Mouse (Mus musculus): ENCODE results near the gene Nfia.

Gene Nfia

GRCm38 (mm10) chr4:98003323-98004107, 231.0 kb downstream of the Nfia start:
- DNase-seq (ENCODE audit: low spot score in 2 of 2): no peak

- peak in 1 of 2 experiments; percentile 37 for DNase-seq (ENCODE audit: low spot score in 2 of 2)
Measured at GRCm38 (mm10) chr4:98004108-98004625, 231.6 kb downstream of the Nfia start.

- no peak for DNase-seq (ENCODE audit: low spot score in 2 of 2)
Measured at GRCm38 (mm10) chr4:98004986-98005385, 232.5 kb downstream of the Nfia start.

GRCm38 (mm10) chr4:98008814-98009368, 236.4 kb downstream of the Nfia start:
- DNase-seq (ENCODE audit: low spot score in 2 of 2): no peak

GRCm38 (mm10) chr4:98009966-98010365, 237.4 kb downstream of the Nfia start:
- DNase-seq (ENCODE audit: low spot score in 2 of 2): no peak

GRCm38 (mm10) chr4:98019811-98020210, 247.3 kb downstream of the Nfia start:
- no peak for DNase-seq (ENCODE audit: low spot score in 2 of 2)

GRCm38 (mm10) chr4:98020836-98021235, 248.3 kb downstream of the Nfia start:
- no peak for DNase-seq (ENCODE audit: low spot score in 2 of 2)

DNA sequence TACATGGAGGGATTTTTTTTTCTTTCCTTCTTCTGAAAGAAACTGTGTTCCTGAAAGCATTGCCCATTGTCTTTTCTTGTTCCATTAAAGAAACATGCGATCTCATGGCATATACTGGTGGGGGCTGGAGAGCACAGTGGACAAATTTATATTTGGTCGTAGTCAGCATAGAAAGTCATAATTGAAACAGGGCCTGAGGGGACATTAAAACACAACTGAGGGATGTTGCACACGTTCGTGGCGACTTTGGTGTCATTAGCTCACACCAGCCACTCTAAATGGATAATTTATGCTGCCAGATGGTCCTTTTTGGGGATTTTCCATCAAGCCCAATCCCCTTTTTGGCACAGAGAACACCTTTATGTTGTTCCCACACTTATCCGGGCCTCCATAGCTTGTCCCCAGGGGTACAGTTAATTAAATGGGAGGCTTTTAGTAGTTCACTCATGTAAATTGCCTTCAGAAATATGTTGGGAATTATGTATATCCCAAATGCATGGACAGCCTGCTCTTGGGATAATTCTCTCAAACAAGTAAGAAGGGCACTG, 250.8 kb downstream of the Nfia start:
- DNase-seq (ENCODE audit: low spot score in 2 of 2): no peak

GRCm38 (mm10) chr4:98027412-98027811, 254.9 kb downstream of the Nfia start:
- no peak for DNase-seq (ENCODE audit: low spot score in 2 of 2)

- no peak for DNase-seq (ENCODE audit: low spot score in 2 of 2)
Measured at GRCm38 (mm10) chr4:98031871-98032270, 259.3 kb downstream of the Nfia start.

- no peak for DNase-seq (ENCODE audit: low spot score in 2 of 2)
Measured at GRCm38 (mm10) chr4:98032332-98032731, 259.8 kb downstream of the Nfia start.

DNA sequence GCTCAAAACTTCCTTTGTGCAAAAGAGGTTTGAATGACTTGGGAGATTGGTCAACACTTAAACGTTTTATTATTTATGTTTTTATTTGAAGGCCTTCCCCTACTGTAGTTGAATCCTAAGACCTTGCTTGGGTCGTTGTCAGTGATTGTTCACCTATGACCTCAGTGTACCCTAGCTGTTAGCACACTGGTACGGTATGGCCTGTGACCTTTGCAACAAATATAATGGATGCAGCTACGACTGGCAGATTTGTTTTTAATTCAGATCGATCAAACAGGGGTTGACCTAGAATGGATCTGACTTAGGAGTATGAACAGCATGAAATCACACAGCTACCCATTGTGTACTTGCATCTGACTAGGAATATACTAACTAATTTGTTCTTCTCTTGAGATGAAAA, 266.6 kb downstream of the Nfia start:
- no peak for DNase-seq (ENCODE audit: low spot score in 2 of 2)

GRCm38 (mm10) chr4:98040179-98040578, 267.6 kb downstream of the Nfia start:
- no peak for DNase-seq (ENCODE audit: low spot score in 2 of 2)

DNA sequence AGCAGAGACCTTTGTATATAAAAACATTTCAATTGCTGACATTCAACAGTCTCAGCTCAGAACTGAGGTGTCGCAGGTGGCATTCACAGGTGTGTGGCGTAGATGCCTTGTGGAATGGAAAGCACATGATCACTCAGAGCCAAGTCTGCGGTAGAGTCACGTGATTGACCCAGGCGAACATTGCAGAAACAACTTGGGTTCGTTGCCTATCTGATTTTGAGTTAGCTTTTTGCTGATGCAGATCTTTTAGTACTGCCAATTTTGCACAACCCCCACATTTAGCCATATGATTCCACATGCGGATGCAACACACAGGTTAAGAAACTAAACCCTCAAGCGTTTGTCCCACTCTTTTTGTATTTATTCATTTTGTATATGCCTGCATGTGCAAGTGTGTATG, 272.1 kb downstream of the Nfia start:
- no peak for DNase-seq (ENCODE audit: low spot score in 2 of 2)

DNA sequence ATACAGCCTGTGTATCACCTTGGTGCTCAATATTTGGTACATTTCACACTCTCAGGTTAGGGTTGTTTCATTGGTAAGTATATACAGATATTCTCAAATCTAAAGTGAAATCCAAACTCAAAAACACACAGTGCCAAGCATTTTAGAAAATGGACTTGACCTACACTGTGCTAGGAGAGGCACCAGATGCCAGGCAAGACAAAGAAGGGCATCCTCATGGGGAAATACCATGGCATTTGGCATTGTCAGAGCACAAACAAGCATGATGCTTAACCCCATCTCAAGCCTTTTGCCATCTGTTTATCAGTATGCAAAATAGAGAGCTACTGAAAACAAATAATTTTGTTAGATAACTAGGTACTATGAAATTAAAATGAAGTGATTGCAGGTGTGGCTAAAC, 274.8 kb downstream of the Nfia start:
- DNase-seq (ENCODE audit: low spot score in 2 of 2): no peak

DNA sequence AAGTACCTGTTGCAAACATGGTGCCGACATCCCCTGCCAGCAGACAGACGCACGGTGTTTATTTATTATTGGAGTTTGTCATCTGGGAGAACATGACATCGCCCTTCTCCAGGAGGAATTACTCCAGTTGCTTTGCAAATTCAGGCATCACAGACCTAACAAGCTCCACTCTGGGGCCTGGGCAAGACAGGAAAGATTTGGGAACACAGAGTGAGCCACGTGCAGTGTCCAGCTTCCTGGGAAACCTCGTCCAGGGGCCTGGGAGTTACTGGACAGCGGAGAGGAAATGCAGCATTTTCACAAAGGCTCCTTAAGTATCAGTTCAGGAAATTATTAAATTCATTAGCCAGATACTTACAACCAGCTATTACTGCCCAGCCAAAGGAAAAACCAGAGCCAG, 277.1 kb downstream of the Nfia start:
- DNase-seq (ENCODE audit: low spot score in 2 of 2): no peak

GRCm38 (mm10) chr4:98050003-98050620, 277.6 kb downstream of the Nfia start:
- DNase-seq (ENCODE audit: low spot score in 2 of 2): no peak

- DNase-seq (ENCODE audit: low spot score in 2 of 2): no peak
Measured at GRCm38 (mm10) chr4:98050781-98051180, 278.2 kb downstream of the Nfia start.

DNA sequence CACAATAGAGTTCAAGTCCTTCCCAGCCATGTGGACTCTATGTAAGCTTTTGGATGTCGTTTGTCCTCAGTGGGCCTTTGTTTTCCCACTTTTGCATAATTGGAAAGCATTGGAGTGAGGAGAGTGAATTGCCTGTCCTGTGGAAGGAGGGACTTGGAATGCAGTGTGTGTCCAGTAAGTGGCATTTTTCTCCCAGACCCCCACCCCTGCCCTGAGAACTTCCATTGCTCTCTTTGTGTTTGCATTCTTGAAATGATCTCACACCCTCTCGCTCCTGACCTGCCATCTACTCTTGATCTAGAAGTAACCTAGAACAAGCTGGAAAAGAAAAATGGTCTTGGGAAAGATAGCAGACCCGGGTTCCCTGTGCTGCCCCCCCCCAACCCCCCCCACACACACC, 278.8 kb downstream of the Nfia start:
- DNase-seq (ENCODE audit: low spot score in 2 of 2): no peak

GRCm38 (mm10) chr4:98055036-98055435, 282.5 kb downstream of the Nfia start:
- no peak for DNase-seq (ENCODE audit: low spot score in 2 of 2)

- DNase-seq (ENCODE audit: low spot score in 2 of 2): no peak
Measured at GRCm38 (mm10) chr4:98056396-98057020, 284.0 kb downstream of the Nfia start.

- no peak for DNase-seq (ENCODE audit: low spot score in 2 of 2)
Measured at GRCm38 (mm10) chr4:98057246-98057645, 284.7 kb downstream of the Nfia start.
